Mouse (Mus musculus): Measurements from ENCODE around the gene Glb1l.

Gene Glb1l

GRCm38 (mm10) chr1:75208967-75209678, 1.5 kb downstream of the Glb1l start:
- peak in 1 of 2 experiments; percentile 31 for DNase-seq (ENCODE audit: low read depth in 1 of 2, low spot score in 2 of 2)

- DNase-seq (ENCODE audit: low read depth in 1 of 2, low spot score in 2 of 2) = no peak
Measured at GRCm38 (mm10) chr1:75201236-75201635, 9.4 kb downstream of the Glb1l start.

- peak in 1 of 2 experiments; percentile 37 for DNase-seq (ENCODE audit: low read depth in 1 of 2, low spot score in 2 of 2)
Measured at GRCm38 (mm10) chr1:75192452-75192851, 18.2 kb downstream of the Glb1l start.

- peak; percentile 90 to 93 for DNase-seq (ENCODE audit: low read depth in 1 of 2, low spot score in 2 of 2)
Measured at GRCm38 (mm10) chr1:75191622-75192402, 18.8 kb downstream of the Glb1l start, which contains the start of the genes Ankzf1 and Atg9a. Ankzf1 (plus strand) TSS chr1:75192151. Atg9a (minus strand) TSS chr1:75192196.

- no peak for DNase-seq (ENCODE audit: low read depth in 1 of 2, low spot score in 2 of 2)
Measured at GRCm38 (mm10) chr1:75191258-75191621, 19.4 kb downstream of the Glb1l start.

- no peak for DNase-seq (ENCODE audit: low read depth in 1 of 2, low spot score in 2 of 2)
Measured at GRCm38 (mm10) chr1:75190577-75190976, 20.0 kb downstream of the Glb1l start.

- peak; percentile 49 to 70 for DNase-seq (ENCODE audit: low read depth in 1 of 2, low spot score in 2 of 2)
Measured at GRCm38 (mm10) chr1:75187914-75188483, 22.6 kb downstream of the Glb1l start.

- no peak for DNase-seq (ENCODE audit: low read depth in 1 of 2, low spot score in 2 of 2)
Measured at GRCm38 (mm10) chr1:75187126-75187525, 23.5 kb downstream of the Glb1l start.

- no peak for DNase-seq (ENCODE audit: low read depth in 1 of 2, low spot score in 2 of 2)
Measured at GRCm38 (mm10) chr1:75185495-75185894, 25.1 kb downstream of the Glb1l start.

GRCm38 (mm10) chr1:75182160-75182559, 28.5 kb downstream of the Glb1l start:
- no peak for DNase-seq (ENCODE audit: low read depth in 1 of 2, low spot score in 2 of 2)

- DNase-seq (ENCODE audit: low read depth in 1 of 2, low spot score in 2 of 2) = no peak
Measured at GRCm38 (mm10) chr1:75181377-75181870, 29.2 kb downstream of the Glb1l start.

GRCm38 (mm10) chr1:75180741-75181140, 29.9 kb downstream of the Glb1l start:
- DNase-seq (ENCODE audit: low read depth in 1 of 2, low spot score in 2 of 2) = no peak

- DNase-seq (ENCODE audit: low read depth in 1 of 2, low spot score in 2 of 2) = peak in 1 of 2 experiments; percentile 63
Measured at GRCm38 (mm10) chr1:75180105-75180590, 30.5 kb downstream of the Glb1l start, which contains the start of gene Abcb6. Abcb6 (minus strand) TSS chr1:75180392.

- no peak for DNase-seq (ENCODE audit: low read depth in 1 of 2, low spot score in 2 of 2)
Measured at GRCm38 (mm10) chr1:75179334-75180104, 31.1 kb downstream of the Glb1l start.

- peak; percentile 78 to 90 for DNase-seq (ENCODE audit: low read depth in 1 of 2, low spot score in 2 of 2)
Measured at GRCm38 (mm10) chr1:75168472-75169464, 41.8 kb downstream of the Glb1l start, which contains the start of gene Zfand2b. Zfand2b (plus strand) TSS chr1:75168646.

GRCm38 (mm10) chr1:75168093-75168471, 42.5 kb downstream of the Glb1l start:
- DNase-seq (ENCODE audit: low read depth in 1 of 2, low spot score in 2 of 2) = no peak

GRCm38 (mm10) chr1:75160256-75160617, 50.4 kb downstream of the Glb1l start:
- no peak for DNase-seq (ENCODE audit: low read depth in 1 of 2, low spot score in 2 of 2)

GRCm38 (mm10) chr1:75159540-75160255, 50.9 kb downstream of the Glb1l start:
- DNase-seq (ENCODE audit: low read depth in 1 of 2, low spot score in 2 of 2) = no peak

GRCm38 (mm10) chr1:75158990-75159389, 51.6 kb downstream of the Glb1l start:
- DNase-seq (ENCODE audit: low read depth in 1 of 2, low spot score in 2 of 2) = no peak

All from monocyte, adult 2 months (primary cell).